Mouse (Mus musculus): ENCODE measurements around the gene Aimp1.

DNA sequence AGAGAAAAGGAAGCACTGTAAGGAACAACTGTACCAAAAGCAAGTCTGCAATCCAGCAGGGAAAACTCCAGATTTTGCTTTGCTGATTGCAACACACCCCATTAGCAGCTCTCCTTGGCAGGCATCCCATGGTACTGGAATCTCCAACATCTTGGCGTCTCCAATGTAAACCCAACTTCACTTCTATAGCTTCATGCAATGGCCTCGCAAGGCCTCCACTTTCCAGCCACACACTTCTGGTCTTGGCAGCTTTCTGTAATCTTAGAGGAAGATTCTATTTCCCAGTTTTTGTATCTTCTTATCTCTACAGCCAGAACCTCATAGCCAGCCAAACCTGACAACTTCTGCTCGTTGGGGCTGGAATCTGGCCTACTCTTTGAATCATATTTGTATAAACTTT, 32.4 kb downstream of the Aimp1 start:
- TF ChIP-seq CTCF (IDR thresholded peaks at IDR 0.05; ENCODE audit: extremely low read depth, insufficient read depth, low read length) (no peak), POLR2A (IDR thresholded peaks at IDR 0.05; ENCODE audit: extremely low read depth, insufficient read depth, low read length) (no peak)
